Mouse (Mus musculus) lung, postnatal 0 days (tissue): ENCODE results near the gene B4galt5. TPM values are rescaled to one million over a fixed set of nuclear protein-coding genes. Genes with fewer than 3 reads are reported as not detected.

Source experiments
- ATAC-seq: fragments of 200-750 bp; cut with Nextera tagmentation; 2 replicates; pipeline ENCODE4 v1.8.0; 2017; ENCODE audit warnings: moderate library complexity
- DNase-seq: peaks from one replicate; pipeline ENCODE4 v3.0.0-alpha.2; 2016; ENCODE audit warnings: low spot score
- H3K27ac ChIP-seq: fragments of 300-500 bp; sonication (generic); 2 replicates; pipeline ENCODE4 v1.5.1; 2014; ENCODE audit warnings: antibody characterized with exemption, mild to moderate bottlenecking, low read length, mixed read lengths
- H3K27me3 ChIP-seq: fragments of 300-500 bp; sonication (generic); replicated peaks from 2 replicates; pipeline ENCODE4 v1.6.1; 2014; ENCODE audit warnings: low read length, mixed read lengths; ENCODE audit not compliant: insufficient read depth
- H3K36me3 ChIP-seq: fragments of 300-500 bp; sonication (generic); 2 replicates; pipeline ENCODE4 v1.6.1; 2014; ENCODE audit warnings: low read length, mixed read lengths; ENCODE audit not compliant: insufficient read depth
- H3K4me1 ChIP-seq: fragments of 300-500 bp; sonication (generic); 2 replicates; pipeline ENCODE4 v1.6.1; 2014; ENCODE audit warnings: antibody characterized with exemption, low read depth, low read length, mixed read lengths; ENCODE audit not compliant: insufficient read depth
- H3K4me2 ChIP-seq: fragments of 300-500 bp; sonication (generic); replicated peaks from 2 replicates; pipeline ENCODE4 v1.6.1; 2014; ENCODE audit warnings: low read depth, mild to moderate bottlenecking, low read length, moderate library complexity, mixed read lengths
- H3K4me3 ChIP-seq: fragments of 300-500 bp; sonication (generic); 2 replicates; pipeline ENCODE4 v1.5.1; 2014; ENCODE audit warnings: low read depth, low read length
- H3K9ac ChIP-seq: fragments of 300-500 bp; sonication (generic); replicated peaks from 2 replicates; pipeline ENCODE4 v1.6.1; 2014; ENCODE audit warnings: low read depth, mild to moderate bottlenecking
- H3K9me3 ChIP-seq: fragments of 300-500 bp; sonication (generic); 2 replicates; pipeline ENCODE4 v1.6.1; 2016; ENCODE audit warnings: low read length, mixed read lengths
- CTCF ChIP-seq: IDR thresholded peaks from 2 replicates; pipeline ENCODE4 v1.5.1; 2016; ENCODE audit warnings: antibody characterized with exemption, mild to moderate bottlenecking
- EP300 ChIP-seq: IDR thresholded peaks from 2 replicates; pipeline ENCODE4 v1.6.1; 2016; ENCODE audit warnings: antibody characterized with exemption, mild to moderate bottlenecking, control low read depth
- whole genome bisulfite sequencing: fragments of 180-500 bp; shearing (Covaris S2); extraction: QIAGEN DNeasy Blood & Tissue Kit; methylation state at CpG from one replicate; pipeline ENCODE4 v1.1.7; 2014; 5-methylcytosine and 5-hydroxymethylcytosine counted together
- polyA plus RNA-seq: library from polyadenylated mRNA; unstranded; fragments of >200 nt; fragmentation: Nextera tagmentation; extraction: Ambion mirVana; gene quantifications from 2 replicates; pipeline ENCODE4 v1.2.1, GENCODE M21; 2015

B4galt5 gene
- polyA plus RNA-seq, 1 experiment from 2014 or later: 10.3 TPM

GRCm38 (mm10) chr2:167382389-167382788, 33.4 kb upstream of the B4galt5 start:
- Histone ChIP-seq H3K4me3 (no peak overlapping the region), H3K9me3 (no peaks in the 10 kb centered on the region), H3K27me3 (no peaks in the 10 kb centered on the region; the same call in 1 of the 2 replicates), H3K36me3 (no peaks in the 10 kb centered on the region), H3K9ac (no peak overlapping the region), H3K4me2 (no peak overlapping the region), H3K27ac (no peak overlapping the region), H3K4me1 (no peaks in the 10 kb centered on the region)
- no peak for DNase-seq
- no peak for TF ChIP-seq CTCF
- no peak for TF ChIP-seq EP300
- peak; percentile 24; the same call in 1 of the 2 replicates for ATAC-seq
- 84% methylated on average over 7 of the region's 7 CpGs for WGBS

- H3K27me3 ChIP-seq: no peaks in the 10 kb centered on the region; the same call in 1 of the 2 replicates
- DNase-seq (no peak), ATAC-seq (no peak)
- WGBS: 68% methylated on average over 7 of the region's 7 CpGs
- H3K4me3 ChIP-seq: no peak overlapping the region
- H3K9ac ChIP-seq: no peak overlapping the region
- TF ChIP-seq CTCF (no peak), EP300 (no peak)
- H3K4me1 ChIP-seq: no peaks in the 10 kb centered on the region
- no peak overlapping the region for H3K4me2 ChIP-seq
- no peaks in the 10 kb centered on the region for H3K36me3 ChIP-seq
- H3K27ac ChIP-seq: no peak overlapping the region
- H3K9me3 ChIP-seq: no peaks in the 10 kb centered on the region
These were observed 32.6 kb upstream of the B4galt5 start for GRCm38 (mm10) chr2:167381596-167381995.

- H3K4me3 ChIP-seq: no peak overlapping the region
- H3K4me2 ChIP-seq: no peak overlapping the region
- ATAC-seq: no peak
- no peaks in the 10 kb centered on the region for H3K9me3 ChIP-seq
- DNase-seq: no peak
- H3K27ac ChIP-seq: no peak overlapping the region
- H3K4me1 ChIP-seq: no peaks in the 10 kb centered on the region
- H3K36me3 ChIP-seq: no peaks in the 10 kb centered on the region
- no peaks in the 10 kb centered on the region; the same call in 1 of the 2 replicates for H3K27me3 ChIP-seq
- 40% methylated on average over 7 of the region's 7 CpGs for WGBS
- no peak overlapping the region for H3K9ac ChIP-seq
- TF ChIP-seq EP300 (no peak), CTCF (no peak)
These were observed 31.8 kb upstream of the B4galt5 start for GRCm38 (mm10) chr2:167380615-167381285.

- Histone ChIP-seq H3K36me3 (no peaks in the 10 kb centered on the region), H3K4me1 (no peaks in the 10 kb centered on the region), H3K4me2 (no peak overlapping the region), H3K9ac (no peak overlapping the region), H3K4me3 (no peak overlapping the region), H3K27ac (no peak overlapping the region), H3K27me3 (no peaks in the 10 kb centered on the region), H3K9me3 (no peaks in the 10 kb centered on the region)
- ATAC-seq: no peak
- WGBS: 34% methylated on average over 4 of the region's 4 CpGs
- DNase-seq: no peak
- TF ChIP-seq EP300: no peak
- TF ChIP-seq CTCF: no peak
These were observed 30.0 kb upstream of the B4galt5 start for GRCm38 (mm10) chr2:167378972-167379371.

- Histone ChIP-seq H3K36me3 (no peaks in the 10 kb centered on the region), H3K9ac (no peak overlapping the region), H3K4me3 (no peak overlapping the region), H3K4me2 (no peak overlapping the region), H3K9me3 (no peaks in the 10 kb centered on the region), H3K4me1 (no peaks in the 10 kb centered on the region), H3K27me3 (no peaks in the 10 kb centered on the region), H3K27ac (no peak overlapping the region)
- WGBS: 19% methylated on average over 3 of the region's 3 CpGs
- ATAC-seq (no peak), DNase-seq (peak; percentile 44)
- TF ChIP-seq EP300 (no peak), CTCF (no peak)
These were observed 28.7 kb upstream of the B4galt5 start for GRCm38 (mm10) chr2:167377697-167378096.

GRCm38 (mm10) chr2:167376160-167376564, 27.2 kb upstream of the B4galt5 start:
- Histone ChIP-seq H3K27ac (no peak overlapping the region), H3K9ac (no peak overlapping the region), H3K4me2 (no peak overlapping the region), H3K4me3 (no peak overlapping the region), H3K9me3 (no peaks in the 10 kb centered on the region), H3K36me3 (no peaks in the 10 kb centered on the region), H3K4me1 (no peaks in the 10 kb centered on the region), H3K27me3 (no peaks in the 10 kb centered on the region)
- DNase-seq (peak; percentile 37), ATAC-seq (peak; percentile 62)
- 71% methylated on average over 8 of the region's 8 CpGs for WGBS
- TF ChIP-seq CTCF: no peak
